Mouse (Mus musculus): ENCODE measurements at regions not wholly inside any gene's neighbourhood (a gene's known extent, or its start where the extent isn't known, plus 50 kb on each side); places are given as distances from the start of the nearest gene placed in this dataset.

GRCm38 (mm10) chr6:50846740-50847516, 192.7 kb upstream of the Npvf start:
- H3K4me2 ChIP-seq (ENCODE audit: low read depth), result no peak overlapping the region
- ATAC-seq (ENCODE audit: insufficient read depth), result no peak
- no peaks in the 10 kb centered on the region for H3K27me3 ChIP-seq (ENCODE audit: control insufficient read depth, insufficient read depth, low read length)
- H3K4me3 ChIP-seq (ENCODE audit: insufficient read depth in 1 of 2, low read depth in 2 of 2, low read length in 2 of 2), result no peak overlapping the region
- no peak overlapping the region for H3K9ac ChIP-seq (replicated peaks)
- no peaks in the 10 kb centered on the region for H3K9me3 ChIP-seq (ENCODE audit: control insufficient read depth, low read length)
- H3K27ac ChIP-seq, result no peak overlapping the region
- WGBS (ENCODE audit: insufficient replicate concordance), result 59% methylated on average over 18 of the region's 18 CpGs
- DNase-seq (ENCODE audit: low read depth in 3 of 3, low spot score in 3 of 3), result no peak
- TF ChIP-seq EP300 (IDR thresholded peaks at IDR 0.05; ENCODE audit: low read depth) (no peak), CTCF (IDR thresholded peaks at IDR 0.05; ENCODE audit: low read depth) (no peak)
- no peaks in the 10 kb centered on the region for H3K36me3 ChIP-seq (replicated peaks; ENCODE audit: control insufficient read depth, insufficient read depth, low read depth)
- no peaks in the 10 kb centered on the region for H3K4me1 ChIP-seq (replicated peaks; ENCODE audit: control insufficient read depth in 2 of 2, insufficient read depth in 2 of 2, low read length in 1 of 2)

GRCm38 (mm10) chr6:50847548-50847947, 193.3 kb upstream of the Npvf start:
- H3K36me3 ChIP-seq (replicated peaks; ENCODE audit: control insufficient read depth, insufficient read depth, low read depth), result no peaks in the 10 kb centered on the region
- no peaks in the 10 kb centered on the region for H3K4me1 ChIP-seq (replicated peaks; ENCODE audit: control insufficient read depth in 2 of 2, insufficient read depth in 2 of 2, low read length in 1 of 2)
- 60% methylated on average over 7 of the region's 7 CpGs for WGBS (ENCODE audit: insufficient replicate concordance)
- no peaks in the 10 kb centered on the region for H3K9me3 ChIP-seq (ENCODE audit: control insufficient read depth, low read length)
- H3K4me3 ChIP-seq (ENCODE audit: insufficient read depth in 1 of 2, low read depth in 2 of 2, low read length in 2 of 2), result no peak overlapping the region
- no peak for TF ChIP-seq CTCF (IDR thresholded peaks at IDR 0.05; ENCODE audit: low read depth)
- TF ChIP-seq EP300 (IDR thresholded peaks at IDR 0.05; ENCODE audit: low read depth), result no peak
- no peak for DNase-seq (ENCODE audit: low read depth in 3 of 3, low spot score in 3 of 3)
- no peak overlapping the region for H3K4me2 ChIP-seq (ENCODE audit: low read depth)
- ATAC-seq (ENCODE audit: insufficient read depth), result no peak
- no peaks in the 10 kb centered on the region for H3K27me3 ChIP-seq (ENCODE audit: control insufficient read depth, insufficient read depth, low read length)
- no peak overlapping the region for H3K27ac ChIP-seq
- H3K9ac ChIP-seq (replicated peaks), result no peak overlapping the region

DNA sequence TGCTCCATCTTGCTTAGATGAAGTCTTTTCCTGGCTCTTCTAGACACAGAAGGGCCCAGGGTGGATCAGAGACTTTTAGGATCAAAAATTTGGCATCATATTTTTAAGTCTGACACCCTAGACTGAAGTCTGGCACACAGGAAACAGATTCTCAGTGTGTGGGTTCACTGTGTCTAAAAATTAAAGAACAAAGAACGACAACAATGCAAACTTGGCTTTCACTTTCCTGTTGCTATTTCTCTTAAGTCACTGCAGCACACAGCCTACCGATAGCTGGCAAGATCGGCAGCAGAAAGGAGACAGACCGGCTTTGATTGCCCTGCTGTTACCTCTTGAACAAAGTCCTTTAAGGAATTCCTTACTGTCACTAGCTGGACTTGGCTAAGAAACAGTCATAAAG, 204.9 kb upstream of the Npvf start:
- Histone ChIP-seq H3K9me3 (ENCODE audit: control insufficient read depth, low read length) (no peaks in the 10 kb centered on the region), H3K4me3 (ENCODE audit: insufficient read depth in 1 of 2, low read depth in 2 of 2, low read length in 2 of 2) (no peak overlapping the region), H3K4me2 (ENCODE audit: low read depth) (no peak overlapping the region), H3K27ac (no peak overlapping the region), H3K9ac (replicated peaks) (no peak overlapping the region), H3K36me3 (replicated peaks; ENCODE audit: control insufficient read depth, insufficient read depth, low read depth) (no peaks in the 10 kb centered on the region), H3K4me1 (replicated peaks; ENCODE audit: control insufficient read depth in 2 of 2, insufficient read depth in 2 of 2, low read length in 1 of 2) (no peaks in the 10 kb centered on the region), H3K27me3 (ENCODE audit: control insufficient read depth, insufficient read depth, low read length) (no peaks in the 10 kb centered on the region)
- DNase-seq (ENCODE audit: low read depth in 3 of 3, low spot score in 3 of 3), result no peak
- no peak for TF ChIP-seq CTCF (IDR thresholded peaks at IDR 0.05; ENCODE audit: low read depth)
- no peak for TF ChIP-seq EP300 (IDR thresholded peaks at IDR 0.05; ENCODE audit: low read depth)
- no peak for ATAC-seq (ENCODE audit: insufficient read depth)
- WGBS (ENCODE audit: insufficient replicate concordance), result 69% methylated on average over 4 of the region's 4 CpGs

- Histone ChIP-seq H3K36me3 (replicated peaks; ENCODE audit: control insufficient read depth, insufficient read depth, low read depth) (no peaks in the 10 kb centered on the region), H3K27me3 (ENCODE audit: control insufficient read depth, insufficient read depth, low read length) (no peaks in the 10 kb centered on the region), H3K4me1 (replicated peaks; ENCODE audit: control insufficient read depth in 2 of 2, insufficient read depth in 2 of 2, low read length in 1 of 2) (0 out of 4 replicates have a peak, but pooled peaks cover 0 to under 1% of the 10 kb centered on the region in 2 experiments), H3K9ac (replicated peaks) (no peak overlapping the region), H3K9me3 (ENCODE audit: control insufficient read depth, low read length) (no peaks in the 10 kb centered on the region), H3K27ac (no peak overlapping the region), H3K4me2 (ENCODE audit: low read depth) (no peak overlapping the region), H3K4me3 (ENCODE audit: insufficient read depth in 1 of 2, low read depth in 2 of 2, low read length in 2 of 2) (no peak overlapping the region)
- WGBS (ENCODE audit: insufficient replicate concordance), result 56% methylated on average over 5 of the region's 5 CpGs
- TF ChIP-seq EP300 (IDR thresholded peaks at IDR 0.05; ENCODE audit: low read depth), result no peak
- TF ChIP-seq CTCF (IDR thresholded peaks at IDR 0.05; ENCODE audit: low read depth), result no peak
- no peak for ATAC-seq (ENCODE audit: insufficient read depth)
- DNase-seq (ENCODE audit: low read depth in 3 of 3, low spot score in 3 of 3), result no peak
Observed at GRCm38 (mm10) chr6:50877991-50878390, 223.8 kb upstream of the Npvf start.

- Histone ChIP-seq H3K4me2 (ENCODE audit: low read depth) (no peak overlapping the region), H3K27me3 (ENCODE audit: control insufficient read depth, insufficient read depth, low read length) (no peaks in the 10 kb centered on the region), H3K9me3 (ENCODE audit: control insufficient read depth, low read length) (no peaks in the 10 kb centered on the region), H3K9ac (replicated peaks) (no peak overlapping the region), H3K4me1 (replicated peaks; ENCODE audit: control insufficient read depth in 2 of 2, insufficient read depth in 2 of 2, low read length in 1 of 2) (0 out of 4 replicates have a peak, but pooled peaks cover 0 to 1% of the 10 kb centered on the region in 2 experiments), H3K36me3 (replicated peaks; ENCODE audit: control insufficient read depth, insufficient read depth, low read depth) (no peaks in the 10 kb centered on the region), H3K4me3 (ENCODE audit: insufficient read depth in 1 of 2, low read depth in 2 of 2, low read length in 2 of 2) (no peak overlapping the region), H3K27ac (no peak overlapping the region)
- no peak; the same call in 1 of the 2 replicates for TF ChIP-seq EP300 (IDR thresholded peaks at IDR 0.05; ENCODE audit: low read depth)
- TF ChIP-seq CTCF (IDR thresholded peaks at IDR 0.05; ENCODE audit: low read depth), result no peak
- 11% methylated on average over 3 of the region's 3 CpGs for WGBS (ENCODE audit: insufficient replicate concordance)
- ATAC-seq (ENCODE audit: insufficient read depth) (peak; percentile 23; the same call in 1 of the 2 replicates), DNase-seq (ENCODE audit: low read depth in 3 of 3, low spot score in 3 of 3) (no peak)
Observed at GRCm38 (mm10) chr6:50882298-50882697, 228.1 kb upstream of the Npvf start.

Measured in liver, embryonic 14.5 days (tissue).